Mouse (Mus musculus): ENCODE measurements around the gene Jmjd8. TPM values are rescaled to one million over a fixed set of nuclear protein-coding genes. Genes with fewer than 3 reads are reported as not detected.

Gene Jmjd8
- total and polyA plus RNA-seq, 2 experiments from 2014 or later: 26.2 to 32.2 TPM

DNA sequence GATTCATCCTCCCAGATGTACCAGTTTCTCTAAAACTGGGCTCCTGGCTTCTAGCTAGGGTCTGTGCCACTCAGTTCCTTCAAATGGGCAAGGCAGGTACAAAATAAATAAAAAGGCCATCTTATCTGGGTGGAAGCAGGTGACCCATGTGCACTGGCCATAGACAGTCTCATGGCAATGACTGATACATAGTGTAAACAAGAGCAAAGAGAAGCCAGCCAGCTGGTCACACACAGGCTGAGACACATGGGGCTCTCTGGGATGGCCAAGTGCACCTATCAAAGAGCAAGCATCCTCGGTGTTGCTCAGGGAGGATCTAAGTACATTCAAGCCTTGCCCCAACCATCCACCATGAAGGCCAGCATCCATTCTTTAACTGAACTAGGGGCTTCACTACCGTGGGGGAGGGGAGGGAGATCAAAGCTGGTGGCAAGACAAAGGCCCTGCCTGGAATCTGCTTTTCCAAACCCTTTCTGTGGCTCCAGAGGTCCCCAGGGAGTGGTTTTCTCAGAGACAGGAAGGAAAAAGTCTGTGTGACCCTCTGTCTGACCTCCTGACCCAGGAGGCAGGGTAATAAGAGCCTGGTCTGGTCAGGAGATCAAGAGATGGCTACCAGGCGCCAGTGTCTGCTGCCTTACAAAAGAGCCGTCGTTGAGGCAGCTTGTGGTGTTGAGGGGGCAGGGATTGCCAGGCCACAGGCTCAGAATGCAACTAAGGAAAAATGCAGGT, 52.4 kb downstream of the Jmjd8 start:
- H3K4me2 ChIP-seq (ENCODE audit: low read depth, low read length): no peak overlapping the region
- H3K36me3 ChIP-seq (replicated peaks; ENCODE audit: control insufficient read depth, insufficient read depth, low read length): peaks cover 25% of the 10 kb centered on the region
- H3K4me1 ChIP-seq (ENCODE audit: control insufficient read depth, insufficient read depth): peaks cover 5% of the 10 kb centered on the region; the same call in 1 of the 2 replicates
- no peak overlapping the region for H3K4me3 ChIP-seq (ENCODE audit: low read depth, low read length)
- no peaks in the 10 kb centered on the region for H3K27me3 ChIP-seq (ENCODE audit: control insufficient read depth, insufficient read depth, low read length)
- DNase-seq (ENCODE audit: low spot score) (no peak), ATAC-seq (ENCODE audit: insufficient read depth, low read depth) (no peak)
- no peak for TF ChIP-seq CTCF (IDR thresholded peaks at IDR 0.05; ENCODE audit: low read depth)
- no peak for TF ChIP-seq EP300 (IDR thresholded peaks at IDR 0.05; ENCODE audit: low read depth)
- no peak overlapping the region for H3K27ac ChIP-seq (ENCODE audit: low read depth)
- 25% methylated on average over 5 of the region's 5 CpGs for WGBS
- H3K9ac ChIP-seq (replicated peaks; ENCODE audit: low read depth, low read length): no peak overlapping the region
- no peaks in the 10 kb centered on the region for H3K9me3 ChIP-seq (replicated peaks; ENCODE audit: control insufficient read depth, low read length)

Small RNA genes lying within 50 kb of the gene (microRNA-seq; reads per million reads assigned to microRNA genes)
- 0.89 reads per million for gene Mir3082
- 0.71 reads per million for gene Mir6966

Other genes starting within 250 kb of the Jmjd8 start
- gene Lmf1, start 249.8 kb upstream of the Jmjd8 start, total RNA-seq (2014; rRNA removed; ENCODE audit: low replicate concordance): 44.9 and 52.8 TPM in 2 replicates
- gene Lmf1, start 249.8 kb upstream of the Jmjd8 start, polyA plus RNA-seq (2015; fragmentation: Nextera tagmentation; extraction: Ambion mirVana): 30.6 and 34.3 TPM in 2 replicates
- not detected in 2 replicates for gene Gng13, start 111.7 kb upstream of the Jmjd8 start, total RNA-seq (2014; rRNA removed; ENCODE audit: low replicate concordance)
- 3.2 and 6.6 TPM in 2 replicates for gene Gng13, start 111.7 kb upstream of the Jmjd8 start, polyA plus RNA-seq (2015; fragmentation: Nextera tagmentation; extraction: Ambion mirVana)
- gene Chtf18, start 101.4 kb upstream of the Jmjd8 start, total RNA-seq (2014; rRNA removed; ENCODE audit: low replicate concordance): 9.1 and 10.8 TPM in 2 replicates
- 3.9 and 4.1 TPM in 2 replicates for gene Chtf18, start 101.4 kb upstream of the Jmjd8 start, polyA plus RNA-seq (2015; fragmentation: Nextera tagmentation; extraction: Ambion mirVana)
- 3.2 and 4.9 TPM in 2 replicates for gene Rpusd1, start 101.2 kb upstream of the Jmjd8 start, total RNA-seq (2014; rRNA removed; ENCODE audit: low replicate concordance)
- 9.3 and 9.5 TPM in 2 replicates for gene Rpusd1, start 101.2 kb upstream of the Jmjd8 start, polyA plus RNA-seq (2015; fragmentation: Nextera tagmentation; extraction: Ambion mirVana)
- not detected in 2 replicates for gene Mslnl, start 92.8 kb upstream of the Jmjd8 start, total RNA-seq (2014; rRNA removed; ENCODE audit: low replicate concordance)
- not detected in 2 replicates for gene Mslnl, start 92.8 kb upstream of the Jmjd8 start, polyA plus RNA-seq (2015; fragmentation: Nextera tagmentation; extraction: Ambion mirVana)
- 45.4 and 83.3 TPM in 2 replicates for gene Msln, start 74.5 kb upstream of the Jmjd8 start, total RNA-seq (2014; rRNA removed; ENCODE audit: low replicate concordance)
- gene Msln, start 74.5 kb upstream of the Jmjd8 start, polyA plus RNA-seq (2015; fragmentation: Nextera tagmentation; extraction: Ambion mirVana): 58.5 and 60.3 TPM in 2 replicates
- 36.8 and 86.7 TPM in 2 replicates for gene Narfl, start 55.1 kb upstream of the Jmjd8 start, total RNA-seq (2014; rRNA removed; ENCODE audit: low replicate concordance)
- gene Narfl, start 55.1 kb upstream of the Jmjd8 start, polyA plus RNA-seq (2015; fragmentation: Nextera tagmentation; extraction: Ambion mirVana): 45.1 and 47.7 TPM in 2 replicates
- gene Haghl, start 43.2 kb upstream of the Jmjd8 start, total RNA-seq (2014; rRNA removed; ENCODE audit: low replicate concordance): 50.3 and 59.4 TPM in 2 replicates
- gene Haghl, start 43.2 kb upstream of the Jmjd8 start, polyA plus RNA-seq (2015; fragmentation: Nextera tagmentation; extraction: Ambion mirVana): 46.1 and 47.7 TPM in 2 replicates
- not detected in 2 replicates for gene Ccdc78, start 42.3 kb upstream of the Jmjd8 start, total RNA-seq (2014; rRNA removed; ENCODE audit: low replicate concordance)
- 0.12 and 0.55 TPM in 2 replicates for gene Ccdc78, start 42.3 kb upstream of the Jmjd8 start, polyA plus RNA-seq (2015; fragmentation: Nextera tagmentation; extraction: Ambion mirVana)
- gene Fam173a, start 36.0 kb upstream of the Jmjd8 start, total RNA-seq (2014; rRNA removed; ENCODE audit: low replicate concordance): 32.0 and 32.5 TPM in 2 replicates
- 55.6 and 63.1 TPM in 2 replicates for gene Fam173a, start 36.0 kb upstream of the Jmjd8 start, polyA plus RNA-seq (2015; fragmentation: Nextera tagmentation; extraction: Ambion mirVana)
- gene AC134908.4, start 33.2 kb upstream of the Jmjd8 start, total RNA-seq (2014; rRNA removed; ENCODE audit: low replicate concordance): not detected in 2 replicates
- 0.66 TPM in 1 of 2 replicates, not detected in the other for gene AC134908.4, start 33.2 kb upstream of the Jmjd8 start, polyA plus RNA-seq (2015; fragmentation: Nextera tagmentation; extraction: Ambion mirVana)
- 38.5 and 75.3 TPM in 2 replicates for gene Metrn, start 31.7 kb upstream of the Jmjd8 start, total RNA-seq (2014; rRNA removed; ENCODE audit: low replicate concordance)
- gene Metrn, start 31.7 kb upstream of the Jmjd8 start, polyA plus RNA-seq (2015; fragmentation: Nextera tagmentation; extraction: Ambion mirVana): 18.2 and 21.0 TPM in 2 replicates
- gene Fbxl16, start 19.8 kb upstream of the Jmjd8 start, total RNA-seq (2014; rRNA removed; ENCODE audit: low replicate concordance): 2.1 TPM in 1 of 2 replicates, not detected in the other
- gene Fbxl16, start 19.8 kb upstream of the Jmjd8 start, polyA plus RNA-seq (2015; fragmentation: Nextera tagmentation; extraction: Ambion mirVana): 0.25 and 0.48 TPM in 2 replicates
- gene Wdr24, start 5.2 kb upstream of the Jmjd8 start, total RNA-seq (2014; rRNA removed; ENCODE audit: low replicate concordance): 13.3 and 20.8 TPM in 2 replicates
- gene Wdr24, start 5.2 kb upstream of the Jmjd8 start, polyA plus RNA-seq (2015; fragmentation: Nextera tagmentation; extraction: Ambion mirVana): 9.6 and 10.5 TPM in 2 replicates
- 115 and 154 TPM in 2 replicates for gene Stub1, start 4.5 kb downstream of the Jmjd8 start, total RNA-seq (2014; rRNA removed; ENCODE audit: low replicate concordance)
- gene Stub1, start 4.5 kb downstream of the Jmjd8 start, polyA plus RNA-seq (2015; fragmentation: Nextera tagmentation; extraction: Ambion mirVana): 212 and 219 TPM in 2 replicates
- 1.7 and 2.3 TPM in 2 replicates for gene Rhbdl1, start 8.4 kb downstream of the Jmjd8 start, total RNA-seq (2014; rRNA removed; ENCODE audit: low replicate concordance)
- 1.7 and 2.2 TPM in 2 replicates for gene Rhbdl1, start 8.4 kb downstream of the Jmjd8 start, polyA plus RNA-seq (2015; fragmentation: Nextera tagmentation; extraction: Ambion mirVana)
- 3.8 TPM in 1 of 2 replicates, not detected in the other for gene Gm20683, start 12.9 kb downstream of the Jmjd8 start, total RNA-seq (2014; rRNA removed; ENCODE audit: low replicate concordance)
- 1.5 and 1.8 TPM in 2 replicates for gene Gm20683, start 12.9 kb downstream of the Jmjd8 start, polyA plus RNA-seq (2015; fragmentation: Nextera tagmentation; extraction: Ambion mirVana)
- gene Rhot2, start 16.0 kb downstream of the Jmjd8 start, total RNA-seq (2014; rRNA removed; ENCODE audit: low replicate concordance): 88.2 and 116 TPM in 2 replicates
- gene Rhot2, start 16.0 kb downstream of the Jmjd8 start, polyA plus RNA-seq (2015; fragmentation: Nextera tagmentation; extraction: Ambion mirVana): 27.1 and 27.5 TPM in 2 replicates
- gene Wdr90, start 32.6 kb downstream of the Jmjd8 start, total RNA-seq (2014; rRNA removed; ENCODE audit: low replicate concordance): 19.3 and 36.7 TPM in 2 replicates
- 3.1 and 4.2 TPM in 2 replicates for gene Wdr90, start 32.6 kb downstream of the Jmjd8 start, polyA plus RNA-seq (2015; fragmentation: Nextera tagmentation; extraction: Ambion mirVana)
- 202 and 225 TPM in 2 replicates for gene Mcrip2, start 39.9 kb downstream of the Jmjd8 start, total RNA-seq (2014; rRNA removed; ENCODE audit: low replicate concordance)
- gene Mcrip2, start 39.9 kb downstream of the Jmjd8 start, polyA plus RNA-seq (2015; fragmentation: Nextera tagmentation; extraction: Ambion mirVana): 346 and 357 TPM in 2 replicates
- 23.1 and 28.1 TPM in 2 replicates for gene Mettl26, start 46.2 kb downstream of the Jmjd8 start, total RNA-seq (2014; rRNA removed; ENCODE audit: low replicate concordance)
- gene Mettl26, start 46.2 kb downstream of the Jmjd8 start, polyA plus RNA-seq (2015; fragmentation: Nextera tagmentation; extraction: Ambion mirVana): 27.8 and 28.0 TPM in 2 replicates
- gene Wfikkn1, start 52.0 kb downstream of the Jmjd8 start, total RNA-seq (2014; rRNA removed; ENCODE audit: low replicate concordance): not detected in 2 replicates
- gene Wfikkn1, start 52.0 kb downstream of the Jmjd8 start, polyA plus RNA-seq (2015; fragmentation: Nextera tagmentation; extraction: Ambion mirVana): 0.07 and 0.11 TPM in 2 replicates
- gene Rab40c, start 90.9 kb downstream of the Jmjd8 start, total RNA-seq (2014; rRNA removed; ENCODE audit: low replicate concordance): 11.4 and 22.5 TPM in 2 replicates
- 10.3 and 10.4 TPM in 2 replicates for gene Rab40c, start 90.9 kb downstream of the Jmjd8 start, polyA plus RNA-seq (2015; fragmentation: Nextera tagmentation; extraction: Ambion mirVana)
- gene Pigq, start 116.1 kb downstream of the Jmjd8 start, total RNA-seq (2014; rRNA removed; ENCODE audit: low replicate concordance): 67.9 and 88.0 TPM in 2 replicates
- 46.4 and 47.2 TPM in 2 replicates for gene Pigq, start 116.1 kb downstream of the Jmjd8 start, polyA plus RNA-seq (2015; fragmentation: Nextera tagmentation; extraction: Ambion mirVana)
- not detected in 2 replicates for gene Nhlrc4, start 116.1 kb downstream of the Jmjd8 start, total RNA-seq (2014; rRNA removed; ENCODE audit: low replicate concordance)
- gene Nhlrc4, start 116.1 kb downstream of the Jmjd8 start, polyA plus RNA-seq (2015; fragmentation: Nextera tagmentation; extraction: Ambion mirVana): 0.19 TPM in 1 of 2 replicates, not detected in the other
- not detected in 2 replicates for gene A930017K11Rik, start 123.7 kb downstream of the Jmjd8 start, total RNA-seq (2014; rRNA removed; ENCODE audit: low replicate concordance)
- not detected in 2 replicates for gene A930017K11Rik, start 123.7 kb downstream of the Jmjd8 start, polyA plus RNA-seq (2015; fragmentation: Nextera tagmentation; extraction: Ambion mirVana)
- gene Capn15, start 156.9 kb downstream of the Jmjd8 start, total RNA-seq (2014; rRNA removed; ENCODE audit: low replicate concordance): 6.0 and 8.7 TPM in 2 replicates
- gene Capn15, start 156.9 kb downstream of the Jmjd8 start, polyA plus RNA-seq (2015; fragmentation: Nextera tagmentation; extraction: Ambion mirVana): 7.0 and 7.4 TPM in 2 replicates
- 7.9 and 12.4 TPM in 2 replicates for gene Rab11fip3, start 240.7 kb downstream of the Jmjd8 start, total RNA-seq (2014; rRNA removed; ENCODE audit: low replicate concordance)
- gene Rab11fip3, start 240.7 kb downstream of the Jmjd8 start, polyA plus RNA-seq (2015; fragmentation: Nextera tagmentation; extraction: Ambion mirVana): 6.1 and 8.7 TPM in 2 replicates

All from heart, postnatal 0 days (tissue).